Mouse (Mus musculus) small intestine, adult 2 months (tissue): ENCODE data around the gene Ppp1r1b.

Experiments used
- CTCF ChIP-seq: fragments of 200-500 bp; IDR thresholded peaks from 2 replicates; pipeline ENCODE4 v1.5.1; 2012; ENCODE audit warnings: low read depth, mild to moderate bottlenecking, control low read depth, inconsistent platforms, low read length, moderate library complexity, mixed read lengths; ENCODE audit not compliant: insufficient replicate concordance, insufficient read length; ENCODE audit errors: extremely low read depth
- POLR2A ChIP-seq: fragments of 200-500 bp; IDR thresholded peaks from 2 replicates; pipeline ENCODE4 v1.6.1; 2012; ENCODE audit warnings: low read depth, mild to moderate bottlenecking, control low read depth, inconsistent platforms, low read length, moderate library complexity

DNA sequence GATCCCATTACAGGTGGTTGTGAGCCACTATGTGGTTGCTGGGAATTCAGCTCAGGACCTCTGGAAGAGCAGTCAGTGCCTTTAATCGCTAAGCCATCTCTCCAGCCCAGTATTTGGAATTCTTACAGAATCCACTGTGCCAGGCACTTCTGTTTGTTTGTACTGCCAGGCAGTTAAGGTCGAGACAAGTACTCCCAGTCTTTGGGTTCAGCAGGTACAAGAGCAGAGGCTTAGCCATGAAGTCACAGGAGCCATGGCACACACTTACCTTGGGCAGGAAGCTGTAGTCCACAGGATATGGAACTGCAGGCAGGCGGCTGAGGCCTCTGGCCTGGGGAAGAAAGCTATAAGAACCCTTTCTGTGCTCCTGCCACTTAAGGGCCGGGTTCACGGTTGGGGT lies 15.6 kb downstream of the Ppp1r1b start:
- TF ChIP-seq POLR2A, result no peak
- TF ChIP-seq CTCF, result no peak
